In genomic region chr5:111440264-111440663, GRCm38 (mm10) we compare ENCODE assay signal across 24 mouse cellular contexts. TPM values are rescaled to one million over a fixed set of nuclear protein-coding genes. Genes with fewer than 3 reads are reported as not detected.
A peak's percentile ranks its signal among the peaks of the same experiment; 100 is the strongest.
DNase-seq lines count a peak whose midpoint lies in the region; ATAC-seq lines count a peak whose summit lies in the region.
"Had no signal": no experiment of that assay in that cellular context is flagged by ENCODE, and none has a peak within 500 bp of the region (broad histone marks: within the 10 kb centered on the region; RNA-seq: fewer than 3 reads in every experiment).

No protein-coding gene starts in this region.

- no peaks in the 10 kb centered on the region for H3K9me3 ChIP-seq in liver, embryonic 11.5 days (ENCODE audit: control insufficient read depth, low read length)
- H3K9me3 ChIP-seq: forebrain, embryonic 10.5 days; forebrain, embryonic 13.5 days; hindbrain, embryonic 12.5 days had no signal

- H3K27ac ChIP-seq in liver, embryonic 11.5 days (ENCODE audit: low read depth, low read length): no peak overlapping the region
- H3K27ac ChIP-seq: forebrain, embryonic 10.5 days; forebrain, embryonic 13.5 days; hindbrain, embryonic 12.5 days had no signal

- no peak overlapping the region for H3K4me3 ChIP-seq in liver, embryonic 11.5 days (ENCODE audit: low read depth, low read length)
- H3K4me3 ChIP-seq: forebrain, embryonic 10.5 days; forebrain, embryonic 13.5 days; hindbrain, embryonic 12.5 days had no signal

- H3K36me3 ChIP-seq in liver, embryonic 11.5 days (ENCODE audit: control insufficient read depth, insufficient read depth, low read length): 0 out of 2 replicates have a peak, but pooled peaks cover 3% of the 10 kb centered on the region

- 45% methylated on average over 4 of the region's 4 CpGs for WGBS in liver, embryonic 11.5 days

- no peak overlapping the region for H3K4me2 ChIP-seq in liver, embryonic 11.5 days
- H3K4me2 ChIP-seq: forebrain, embryonic 13.5 days; heart, embryonic 11.5 days; hindbrain, embryonic 12.5 days had no signal

- peak; percentile 14; the same call in 1 of the 2 replicates for ATAC-seq in liver, embryonic 11.5 days (replicated peaks; ENCODE audit: low FRiP score)
- ATAC-seq in common myeloid progenitor, adult 5-6 weeks (replicated peaks; ENCODE audit: low read depth, poor library complexity, severe bottlenecking): peak; percentile 67
- peak; percentile 44 for ATAC-seq in megakaryocyte, adult 5-6 weeks (ENCODE audit: poor library complexity, severe bottlenecking)
- ATAC-seq: CD4-positive, CD25-positive, alpha-beta regulatory T cell, adult 4 months; forebrain, embryonic 13.5 days; hindbrain, embryonic 16.5 days; inflammation-experienced regulatory T-cells, adult 6 months had no signal

- peaks cover 5% of the 10 kb centered on the region; the same call in 1 of the 2 replicates for H3K4me1 ChIP-seq in liver, embryonic 11.5 days (replicated peaks; ENCODE audit: control insufficient read depth, insufficient read depth, low read length)

- DNase-seq in liver, embryonic 11.5 days (ENCODE audit: low spot score): no peak
- DNase-seq in liver: no peak
- DNase-seq in adrenal gland, adult 8-10 months: no peak
- DNase-seq in thymus, postnatal 36 days: no peak
- DNase-seq: adrenal gland, adult 2 months; adrenal gland, postnatal 25 days; cerebellum, adult 11-12 months; cerebellum, adult 8-10 months; cerebellum, postnatal 10 days; cerebellum, postnatal 36 days; gastrocnemius, postnatal 10 days; gastrocnemius, postnatal 36 days; heart, adult 11 months had no signal

- no peak overlapping the region for H3K9ac ChIP-seq in liver, embryonic 11.5 days (ENCODE audit: low read depth, low read length)
- H3K9ac ChIP-seq: forebrain, embryonic 13.5 days; hindbrain, embryonic 12.5 days had no signal

- H3K27me3 ChIP-seq in liver, embryonic 11.5 days (replicated peaks; ENCODE audit: control insufficient read depth, insufficient read depth, low read length): peaks cover 2% of the 10 kb centered on the region; the same call in 1 of the 2 replicates
- H3K27me3 ChIP-seq: forebrain, embryonic 13.5 days; hindbrain, embryonic 12.5 days had no signal

RNA-seq across cellular contexts. Expression of gene Mn1, which starts 23.1 kb away (rescaled TPM):
- 5.2 and 5.3 TPM in 2 replicates for polyA plus RNA-seq in liver, embryonic 11.5 days (2014; fragmentation: Nextera tagmentation; extraction: Ambion mirVana)
- 0.87 and 1.2 TPM in 2 replicates for total RNA-seq in common myeloid progenitor, adult 5-6 weeks (2017)
- 0.27 TPM in 1 of 2 replicates, not detected in the other for total RNA-seq in megakaryocyte, adult 5-6 weeks (2015)
- 0.12 and 0.15 TPM in 2 replicates for total RNA-seq in megakaryocyte, adult 5-6 weeks (2017)
- 1 to 10 TPM; 2.9 to 4.9 (median 3.7) TPM for total RNA-seq in adrenal gland, adult 8-10 months (2022)
- total RNA-seq: MEL had no signal
- polyA plus RNA-seq: C2C12; CD4-positive, CD25-positive, alpha-beta regulatory T cell, adult 4 months; inflammation-experienced regulatory T-cells, adult 6 months had no signal

Comparison
In these comparisons a context has a peak if more than half of its experiments do, and no peak if none do; other contexts are left out.
1. ATAC-seq: peak in every context shown above with its lines; median percentile 67 in common myeloid progenitor, adult 5-6 weeks; 44 in megakaryocyte, adult 5-6 weeks; 14 in liver, embryonic 11.5 days.